Mouse (Mus musculus): Measurements from ENCODE around the gene Orai2. TPM values are rescaled to one million over a fixed set of nuclear protein-coding genes. Genes with fewer than 3 reads are reported as not detected.
A peak's percentile ranks its signal among the peaks of the same experiment; 100 is the strongest.

The Orai2 gene
- polyA plus RNA-seq, 1 experiment from 2014 or later: 6.7 TPM

GRCm38 (mm10) chr5:136199526-136199925 is 29.0 kb upstream of the Orai2 start:
- Histone ChIP-seq H3K4me3 (peak overlapping the region; percentile 88), H3K9me3 (replicated peaks) (no peaks in the 10 kb centered on the region), H3K4me1 (peaks cover 20% of the 10 kb centered on the region), H3K4me2 (peak overlapping the region; percentile 94), H3K27ac (peak overlapping the region; percentile 48), H3K9ac (peak overlapping the region; percentile 82), H3K27me3 (replicated peaks) (no peaks in the 10 kb centered on the region), H3K36me3 (peaks cover 28% of the 10 kb centered on the region)
- no peak for ATAC-seq
- WGBS (ENCODE audit: insufficient replicate concordance): 38% methylated on average over 11 of the region's 11 CpGs

GRCm38 (mm10) chr5:136198474-136199391 is 28.2 kb upstream of the Orai2 start, which contains the start of gene Prkrip1:
Gene Prkrip1, minus strand, starts transcription at chr5:136198963.
- H3K27ac ChIP-seq: peak within 1 kb of the TSS; percentile 79
- H3K27me3 ChIP-seq (replicated peaks): no peaks in the 10 kb centered on the region
- peaks cover 20% of the 10 kb centered on the region for H3K4me1 ChIP-seq
- peak within 1 kb of the TSS; percentile 94 for H3K4me2 ChIP-seq
- peak within 1 kb of the TSS; percentile 82 for H3K9ac ChIP-seq
- WGBS (ENCODE audit: insufficient replicate concordance): under 1% methylated on average over 62 of the region's 62 CpGs
- no peaks in the 10 kb centered on the region for H3K9me3 ChIP-seq (replicated peaks)
- H3K4me3 ChIP-seq: peak within 1 kb of the TSS; percentile 88
- H3K36me3 ChIP-seq: peaks cover 36% of the 10 kb centered on the region
- ATAC-seq: peak; percentile 90

GRCm38 (mm10) chr5:136191870-136192269 is 21.4 kb upstream of the Orai2 start:
- WGBS (ENCODE audit: insufficient replicate concordance): 80% methylated on average over 7 of the region's 7 CpGs
- ATAC-seq: no peak
- peaks cover 96% of the 10 kb centered on the region for H3K36me3 ChIP-seq

GRCm38 (mm10) chr5:136186723-136187122 is 16.2 kb upstream of the Orai2 start:
- Histone ChIP-seq H3K9ac (no peak overlapping the region), H3K27me3 (replicated peaks) (no peaks in the 10 kb centered on the region), H3K36me3 (peaks cover 95% of the 10 kb centered on the region), H3K9me3 (replicated peaks) (no peaks in the 10 kb centered on the region), H3K4me1 (peaks cover 15% of the 10 kb centered on the region), H3K4me2 (no peak overlapping the region), H3K27ac (no peak overlapping the region), H3K4me3 (no peak overlapping the region)
- no peak for ATAC-seq
- 32% methylated on average over 4 of the region's 4 CpGs for WGBS (ENCODE audit: insufficient replicate concordance)

More at GRCm38 (mm10) chr5:136191870-136192269, 21.4 kb upstream of the Orai2 start:
- H3K27ac ChIP-seq: no peak overlapping the region
- H3K9ac ChIP-seq: no peak overlapping the region
- no peak overlapping the region for H3K4me3 ChIP-seq
- H3K4me2 ChIP-seq: no peak overlapping the region
- H3K27me3 ChIP-seq (replicated peaks): no peaks in the 10 kb centered on the region
- H3K9me3 ChIP-seq (replicated peaks): no peaks in the 10 kb centered on the region
- H3K4me1 ChIP-seq: no peaks in the 10 kb centered on the region; the same call in 1 of the 2 replicates

- Histone ChIP-seq H3K4me2 (no peak overlapping the region), H3K4me1 (peaks cover 15% of the 10 kb centered on the region), H3K27me3 (replicated peaks) (no peaks in the 10 kb centered on the region), H3K36me3 (peaks cover 96% of the 10 kb centered on the region), H3K4me3 (no peak overlapping the region), H3K27ac (no peak overlapping the region), H3K9ac (no peak overlapping the region), H3K9me3 (replicated peaks) (no peaks in the 10 kb centered on the region)
- 79% methylated on average over 7 of the region's 7 CpGs for WGBS (ENCODE audit: insufficient replicate concordance)
- ATAC-seq: no peak
These were observed 13.3 kb upstream of the Orai2 start for GRCm38 (mm10) chr5:136183766-136184165.

- no peak for ATAC-seq
These were observed 12.3 kb upstream of the Orai2 start for GRCm38 (mm10) chr5:136182830-136183229.

GRCm38 (mm10) chr5:136182049-136182448 is 11.5 kb upstream of the Orai2 start:
- WGBS (ENCODE audit: insufficient replicate concordance): 79% methylated on average over 6 of the region's 6 CpGs
- ATAC-seq: no peak
- no peaks in the 10 kb centered on the region for H3K27me3 ChIP-seq (replicated peaks)
- H3K4me1 ChIP-seq: peaks cover 15% of the 10 kb centered on the region
- H3K4me2 ChIP-seq: no peak overlapping the region
- H3K36me3 ChIP-seq: peaks cover 99% of the 10 kb centered on the region
- no peak overlapping the region for H3K4me3 ChIP-seq
- H3K9ac ChIP-seq: no peak overlapping the region
- H3K27ac ChIP-seq: no peak overlapping the region
- H3K9me3 ChIP-seq (replicated peaks): no peaks in the 10 kb centered on the region

More at GRCm38 (mm10) chr5:136182830-136183229, 12.3 kb upstream of the Orai2 start:
- Histone ChIP-seq H3K4me2 (no peak overlapping the region), H3K9ac (no peak overlapping the region), H3K27me3 (replicated peaks) (no peaks in the 10 kb centered on the region), H3K4me1 (peaks cover 15% of the 10 kb centered on the region), H3K36me3 (peaks cover 96% of the 10 kb centered on the region), H3K4me3 (no peak overlapping the region), H3K27ac (no peak overlapping the region), H3K9me3 (replicated peaks) (no peaks in the 10 kb centered on the region)
- WGBS (ENCODE audit: insufficient replicate concordance): 28% methylated on average over 4 of the region's 4 CpGs

GRCm38 (mm10) chr5:136181197-136181596 is 10.7 kb upstream of the Orai2 start:
- 84% methylated on average over 6 of the region's 6 CpGs for WGBS (ENCODE audit: insufficient replicate concordance)
- peaks cover 15% of the 10 kb centered on the region for H3K4me1 ChIP-seq
- ATAC-seq: no peak
- H3K9me3 ChIP-seq (replicated peaks): no peaks in the 10 kb centered on the region
- H3K4me2 ChIP-seq: no peak overlapping the region
- H3K36me3 ChIP-seq: peaks cover 94% of the 10 kb centered on the region
- no peaks in the 10 kb centered on the region for H3K27me3 ChIP-seq (replicated peaks)
- no peak overlapping the region for H3K9ac ChIP-seq
- H3K27ac ChIP-seq: no peak overlapping the region
- H3K4me3 ChIP-seq: no peak overlapping the region

- Histone ChIP-seq H3K36me3 (peaks cover 78% of the 10 kb centered on the region), H3K4me2 (no peak overlapping the region), H3K4me1 (peaks cover 15% of the 10 kb centered on the region), H3K9me3 (replicated peaks) (no peaks in the 10 kb centered on the region), H3K27me3 (replicated peaks) (no peaks in the 10 kb centered on the region), H3K27ac (no peak overlapping the region), H3K4me3 (no peak overlapping the region), H3K9ac (no peak overlapping the region)
- WGBS (ENCODE audit: insufficient replicate concordance): 90% methylated on average over 5 of the region's 5 CpGs
- no peak for ATAC-seq
These were observed 9.1 kb upstream of the Orai2 start for GRCm38 (mm10) chr5:136179594-136179993.

- WGBS (ENCODE audit: insufficient replicate concordance): 40% methylated on average over 9 of the region's 9 CpGs
- no peak overlapping the region for H3K4me3 ChIP-seq
- peak overlapping the region; percentile 48; the same call in 1 of the 2 replicates for H3K27ac ChIP-seq
- peaks cover 21% of the 10 kb centered on the region for H3K36me3 ChIP-seq
- no peak for ATAC-seq
- H3K4me1 ChIP-seq: peaks cover 44% of the 10 kb centered on the region
- H3K4me2 ChIP-seq: no peak overlapping the region
- H3K27me3 ChIP-seq (replicated peaks): no peaks in the 10 kb centered on the region
- H3K9ac ChIP-seq: no peak overlapping the region
- H3K9me3 ChIP-seq (replicated peaks): no peaks in the 10 kb centered on the region
These were observed 3.3 kb upstream of the Orai2 start for GRCm38 (mm10) chr5:136173606-136174463.

GRCm38 (mm10) chr5:136172939-136173338 is 2.4 kb upstream of the Orai2 start:
- ATAC-seq: no peak
- peaks cover 19% of the 10 kb centered on the region for H3K36me3 ChIP-seq
- no peak overlapping the region for H3K4me3 ChIP-seq
- no peak overlapping the region for H3K9ac ChIP-seq
- H3K4me1 ChIP-seq: peaks cover 44% of the 10 kb centered on the region
- H3K9me3 ChIP-seq (replicated peaks): peaks cover 4% of the 10 kb centered on the region; the same call in 1 of the 2 replicates
- no peak overlapping the region for H3K27ac ChIP-seq
- H3K4me2 ChIP-seq: no peak overlapping the region
- WGBS (ENCODE audit: insufficient replicate concordance): 68% methylated on average over 9 of the region's 9 CpGs
- H3K27me3 ChIP-seq (replicated peaks): no peaks in the 10 kb centered on the region

Measured in liver, embryonic 12.5 days (tissue).